ENCODE assay signal across 17 mouse cellular contexts in genomic region chr11:62000099-62000498, GRCm38 (mm10).
"Had no signal": no experiment of that assay in that cellular context is flagged by ENCODE, and none has a peak within 500 bp of the region (broad histone marks: within the 10 kb centered on the region; RNA-seq: fewer than 3 reads in every experiment).

No protein-coding gene starts in this region.

- H3K27ac ChIP-seq: midbrain, embryonic 10.5 days; midbrain, embryonic 12.5 days; neural tube, embryonic 13.5 days; neural tube, embryonic 15.5 days had no signal

- H3K27me3 ChIP-seq: midbrain, embryonic 12.5 days; neural tube, embryonic 13.5 days; neural tube, embryonic 15.5 days had no signal

- DNase-seq: lung, adult 18-20 months; lung, embryonic 14.5 days; lung, postnatal 4 days; midbrain, embryonic 14.5 days; retina, postnatal 1 day; right cerebral cortex, adult 18-20 months; right cerebral cortex, postnatal 25 days; right cerebral cortex, postnatal 4 days; spleen, adult 18-20 months; thymus, adult 18-20 months; thymus, postnatal 14 days; thymus, postnatal 36 days had no signal

- H3K9ac ChIP-seq: lung, embryonic 14.5 days; midbrain, embryonic 12.5 days; neural tube, embryonic 13.5 days; neural tube, embryonic 15.5 days had no signal

- H3K4me1 ChIP-seq: midbrain, embryonic 10.5 days; midbrain, embryonic 12.5 days; neural tube, embryonic 13.5 days had no signal

- H3K36me3 ChIP-seq: midbrain, embryonic 10.5 days; midbrain, embryonic 12.5 days; neural tube, embryonic 13.5 days; neural tube, embryonic 15.5 days had no signal

- H3K4me3 ChIP-seq: midbrain, embryonic 10.5 days; midbrain, embryonic 12.5 days; myocyte; neural tube, embryonic 13.5 days; neural tube, embryonic 15.5 days had no signal
